Mouse (Mus musculus) myocyte (in vitro differentiated cells): Measurements from ENCODE around the gene Map2k5. TPM values are rescaled to one million over a fixed set of nuclear protein-coding genes. Genes with fewer than 3 reads are reported as not detected.

ENCODE experiments used
- H3K27me3 ChIP-seq: one replicate; pipeline ENCODE4 v1.6.1; 2011; ENCODE audit not compliant: control insufficient read depth, insufficient read depth, insufficient read length
- H3K36me3 ChIP-seq: one replicate; pipeline ENCODE4 v1.6.1; 2011; ENCODE audit not compliant: control insufficient read depth, insufficient read depth
- H3K4me2 ChIP-seq: one replicate; pipeline ENCODE4 v1.6.1; 2011; ENCODE audit warnings: low read depth, control low read depth
- H3K4me3 ChIP-seq: one replicate; pipeline ENCODE4 v1.5.1; 2011; ENCODE audit warnings: mild to moderate bottlenecking, control low read depth, moderate library complexity
- H3K79me2 ChIP-seq: one replicate; pipeline ENCODE4 v1.6.1; 2011; ENCODE audit not compliant: control insufficient read depth, insufficient read depth
- H3ac ChIP-seq: one replicate; pipeline ENCODE4 v1.6.1; 2011; ENCODE audit not compliant: control insufficient read depth, insufficient read length
- CEBPB ChIP-seq: IDR thresholded peaks from 2 replicates; pipeline ENCODE4 v1.6.1; 2011; ENCODE audit warnings: mild to moderate bottlenecking, moderate library complexity; ENCODE audit not compliant: poor library complexity, insufficient read depth, severe bottlenecking
- E2F4 ChIP-seq: IDR thresholded peaks from one replicate; pipeline ENCODE4 v1.6.1; 2011; ENCODE audit warnings: mild to moderate bottlenecking, control low read depth, moderate library complexity; ENCODE audit not compliant: insufficient read depth
- MAX ChIP-seq: IDR thresholded peaks from one replicate; pipeline ENCODE4 v1.6.1; 2011; ENCODE audit warnings: low read depth, mild to moderate bottlenecking, control low read depth
- MYOD1 ChIP-seq, 3 experiments: IDR thresholded peaks; one replicate each; pipeline ENCODE4 v1.6.1; 2011; ENCODE audit warnings: control low read depth in 2 of 3, low read depth in 2 of 3, mild to moderate bottlenecking in 2 of 3, moderate library complexity in 1 of 3; ENCODE audit not compliant: insufficient read length in 2 of 3, control insufficient read depth in 1 of 3
- MYOG ChIP-seq, 3 experiments: IDR thresholded peaks; one replicate each; pipeline ENCODE4 v1.6.1; 2011; ENCODE audit warnings: control low read depth in 2 of 3, low read depth in 2 of 3, mild to moderate bottlenecking in 2 of 3; ENCODE audit not compliant: insufficient read length in 2 of 3, control insufficient read depth in 1 of 3, insufficient read depth in 1 of 3
- POLR2A ChIP-seq: IDR thresholded peaks from one replicate; pipeline ENCODE4 v1.6.1; 2011; ENCODE audit warnings: low read depth, mild to moderate bottlenecking, control low read depth, moderate library complexity; ENCODE audit not compliant: insufficient read length
- POLR2AphosphoS2 ChIP-seq: IDR thresholded peaks from one replicate; pipeline ENCODE4 v1.6.1; 2011; ENCODE audit warnings: low read depth, control low read depth; ENCODE audit not compliant: insufficient read length
- REST ChIP-seq: IDR thresholded peaks from one replicate; pipeline ENCODE4 v1.6.1; 2011; ENCODE audit warnings: mild to moderate bottlenecking, control low read depth, moderate library complexity; ENCODE audit not compliant: insufficient read depth, insufficient read length
- SRF ChIP-seq: IDR thresholded peaks from one replicate; pipeline ENCODE4 v1.6.1; 2011; ENCODE audit warnings: low read depth; ENCODE audit not compliant: control insufficient read depth, insufficient read length
- TCF12 ChIP-seq: IDR thresholded peaks from one replicate; pipeline ENCODE4 v1.6.1; 2011; ENCODE audit warnings: mild to moderate bottlenecking, control low read depth; ENCODE audit not compliant: poor library complexity, insufficient read depth, severe bottlenecking
- TCF3 ChIP-seq: IDR thresholded peaks from one replicate; pipeline ENCODE4 v1.6.1; 2011; ENCODE audit warnings: low read depth, control low read depth; ENCODE audit not compliant: insufficient read length
- USF1 ChIP-seq: IDR thresholded peaks from one replicate; pipeline ENCODE4 v1.6.1; 2011; ENCODE audit warnings: low read depth, mild to moderate bottlenecking, control low read depth, moderate library complexity
- polyA plus RNA-seq: library from polyadenylated mRNA; unstranded; fragments of >200 nt; fragmentation: generic; extraction: Trizol; gene quantifications from one replicate; pipeline ENCODE4 v1.2.1, GENCODE M21; 2012; ENCODE audit warnings: missing spikeins

Map2k5 gene
- polyA plus RNA-seq, 1 experiment = 17.7 TPM

DNA sequence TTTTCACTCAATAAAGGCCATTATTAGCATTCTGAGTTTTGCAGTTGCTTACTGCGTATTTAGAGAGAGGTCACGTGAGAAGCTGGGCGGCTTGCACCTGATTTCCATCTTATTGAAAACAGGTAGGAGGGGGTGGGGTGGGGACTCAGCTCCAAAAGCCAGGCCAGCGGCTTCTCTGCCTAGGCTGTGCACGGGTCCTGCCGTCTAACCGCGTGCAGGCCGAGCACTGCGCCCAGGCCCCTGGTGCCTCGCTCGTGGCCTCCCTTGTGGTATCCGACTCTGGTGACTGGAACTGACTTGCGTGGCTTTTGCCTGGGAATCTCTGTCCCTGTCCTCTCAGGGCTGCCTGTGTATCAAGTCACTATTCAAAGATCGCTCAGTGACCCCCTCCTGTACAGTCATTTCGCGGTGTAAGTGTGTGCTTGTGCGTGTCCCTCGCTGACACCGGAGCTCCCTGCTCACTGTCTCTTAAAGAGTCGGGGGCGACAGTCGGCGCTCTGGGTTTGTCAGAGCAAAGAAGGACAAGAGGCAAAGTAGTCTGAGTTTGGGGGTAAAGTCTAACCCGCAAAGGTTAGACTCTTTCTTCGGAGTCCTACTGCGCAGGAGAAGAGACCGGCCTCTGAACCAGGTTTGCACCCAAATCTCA, 245.6 kb downstream of the Map2k5 start:
- peak overlapping the region; percentile 45 for H3ac ChIP-seq
- no peaks in the 10 kb centered on the region for H3K36me3 ChIP-seq
- H3K27me3 ChIP-seq = peaks cover 21% of the 10 kb centered on the region
- peak overlapping the region; percentile 33 for H3K4me3 ChIP-seq
- peak overlapping the region; percentile 90 for H3K4me2 ChIP-seq
- H3K79me2 ChIP-seq = no peaks in the 10 kb centered on the region
- TF ChIP-seq MYOD1 (IDR thresholded peaks at IDR 0.05; ENCODE audit: control insufficient read depth in 1 of 3, insufficient read length in 2 of 3, low read depth in 2 of 3) (no peak), REST (no peak), USF1 (no peak), TCF3 (no peak), MYOG (IDR thresholded peaks at IDR 0.05; ENCODE audit: control insufficient read depth in 1 of 3, insufficient read depth in 1 of 3, insufficient read length in 2 of 3, low read depth in 2 of 3) (no peak), E2F4 (no peak), POLR2AphosphoS2 (no peak), POLR2A (no peak), SRF (no peak), CEBPB (no peak), TCF12 (no peak), MAX (no peak)

GRCm38 (mm10) chr9:63129641-63130041, 248.1 kb downstream of the Map2k5 start:
- Histone ChIP-seq H3K36me3 (no peaks in the 10 kb centered on the region), H3K4me3 (no peak overlapping the region), H3K79me2 (no peaks in the 10 kb centered on the region), H3K27me3 (peaks cover 3% of the 10 kb centered on the region), H3ac (no peak overlapping the region), H3K4me2 (no peak overlapping the region)
- TF ChIP-seq CEBPB (no peak), REST (no peak), TCF12 (no peak), TCF3 (no peak), SRF (no peak), MYOG (IDR thresholded peaks at IDR 0.05; ENCODE audit: control insufficient read depth in 1 of 3, insufficient read depth in 1 of 3, insufficient read length in 2 of 3, low read depth in 2 of 3) (no peak), MAX (no peak), POLR2AphosphoS2 (no peak), USF1 (no peak)

DNA sequence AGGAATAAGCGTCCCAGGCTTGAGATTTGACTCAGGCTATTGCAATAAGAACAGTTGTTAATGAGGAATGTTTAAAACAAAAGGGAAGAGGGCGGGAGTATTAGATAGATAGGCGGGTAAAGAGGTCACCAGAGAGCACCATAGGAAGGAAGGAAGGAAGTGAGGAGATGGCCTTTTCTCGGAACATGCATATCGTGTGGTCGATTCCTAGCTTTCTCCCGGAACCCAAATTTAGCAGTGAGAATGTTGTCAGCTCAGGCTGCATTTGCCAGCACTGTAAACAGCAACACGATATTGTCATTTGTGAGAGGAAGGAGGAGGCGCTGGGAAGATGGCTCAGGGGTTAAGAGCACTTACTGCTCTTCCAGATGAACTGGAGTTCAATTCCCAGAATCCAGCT, 253.2 kb downstream of the Map2k5 start:
- no peaks in the 10 kb centered on the region for H3K27me3 ChIP-seq
- no peak overlapping the region for H3ac ChIP-seq
- peak overlapping the region; percentile 24 for H3K4me3 ChIP-seq
- no peak for TF ChIP-seq REST
- no peak for TF ChIP-seq SRF
- no peak for TF ChIP-seq USF1
- no peak for TF ChIP-seq TCF12
- no peak for TF ChIP-seq CEBPB
- no peak for TF ChIP-seq POLR2AphosphoS2
- TF ChIP-seq MYOG (IDR thresholded peaks at IDR 0.05; ENCODE audit: control insufficient read depth in 1 of 3, insufficient read depth in 1 of 3, insufficient read length in 2 of 3, low read depth in 2 of 3) = no peak
- no peak for TF ChIP-seq TCF3
- TF ChIP-seq E2F4 = no peak
- TF ChIP-seq MAX = no peak
- TF ChIP-seq MYOD1 (IDR thresholded peaks at IDR 0.05; ENCODE audit: control insufficient read depth in 1 of 3, insufficient read length in 2 of 3, low read depth in 2 of 3) = no peak
- no peak for TF ChIP-seq POLR2A
- peak overlapping the region; percentile 54 for H3K4me2 ChIP-seq
- H3K79me2 ChIP-seq = no peaks in the 10 kb centered on the region
- no peaks in the 10 kb centered on the region for H3K36me3 ChIP-seq

DNA sequence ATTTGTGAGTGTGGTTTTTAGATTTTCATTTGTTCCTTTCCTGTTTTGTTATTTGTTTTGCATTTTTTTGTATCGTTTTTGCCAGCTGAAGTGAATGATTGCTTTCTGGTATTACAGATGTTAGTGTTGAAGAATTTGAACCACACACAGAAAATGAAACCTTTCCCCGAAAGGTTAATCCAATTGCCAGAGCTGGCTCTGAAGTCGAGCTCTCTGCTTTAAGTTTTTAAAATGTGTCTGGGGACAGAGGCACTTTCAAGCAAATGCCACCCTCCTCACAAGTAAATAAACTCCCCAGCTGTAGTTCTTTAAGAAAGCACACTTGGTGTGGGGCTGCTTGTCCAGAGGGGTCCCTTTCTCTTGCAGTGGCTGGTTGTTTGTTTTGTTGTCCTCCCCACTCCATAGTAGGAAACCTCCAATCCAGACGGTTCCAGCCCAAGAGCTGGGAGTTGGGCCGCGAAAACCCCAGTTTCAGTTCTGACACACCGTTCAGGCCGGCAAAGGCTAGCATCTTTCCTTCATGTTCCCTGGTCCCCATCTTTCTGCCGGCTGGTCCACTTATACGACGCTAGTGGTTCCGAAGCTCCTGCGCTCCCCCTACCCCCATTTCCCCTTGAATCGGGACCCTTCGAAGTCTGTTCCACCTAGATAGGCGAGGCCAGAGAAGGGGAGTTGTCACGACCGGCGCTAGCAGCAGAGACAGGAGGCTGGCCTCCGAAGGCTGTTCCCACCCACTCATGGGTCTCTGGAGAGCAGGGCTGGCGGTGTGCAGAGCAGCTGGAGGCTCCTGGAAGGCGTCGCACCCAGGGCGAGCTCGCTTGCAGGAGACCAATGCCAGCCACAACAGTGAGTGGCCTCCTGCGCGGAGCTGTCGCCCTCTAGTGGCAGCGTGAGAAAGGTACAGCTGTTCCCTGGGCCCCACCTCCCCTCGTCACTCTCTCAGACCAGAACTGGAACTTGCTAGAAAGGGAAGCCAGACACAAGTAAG, 254.0 kb downstream of the Map2k5 start:
- Histone ChIP-seq H3K79me2 (no peaks in the 10 kb centered on the region), H3K27me3 (no peaks in the 10 kb centered on the region), H3ac (no peak overlapping the region), H3K4me3 (peak overlapping the region; percentile 24), H3K36me3 (no peaks in the 10 kb centered on the region), H3K4me2 (peak overlapping the region; percentile 78)
- peak in 2 of 3 experiments; percentile 70 to 91 for TF ChIP-seq MYOD1 (IDR thresholded peaks at IDR 0.05; ENCODE audit: control insufficient read depth in 1 of 3, insufficient read length in 2 of 3, low read depth in 2 of 3)
- no peak for TF ChIP-seq POLR2AphosphoS2
- peak; percentile 32 for TF ChIP-seq TCF3
- no peak for TF ChIP-seq SRF
- TF ChIP-seq POLR2A = peak; percentile 43
- TF ChIP-seq REST = no peak
- no peak for TF ChIP-seq TCF12
- TF ChIP-seq MYOG (IDR thresholded peaks at IDR 0.05; ENCODE audit: control insufficient read depth in 1 of 3, insufficient read depth in 1 of 3, insufficient read length in 2 of 3, low read depth in 2 of 3) = peak; percentile 37 to 90 (median 75)
